Mouse (Mus musculus) ovary, adult 10 weeks (tissue): ENCODE data around the gene Rnft1. TPM values are rescaled to one million over a fixed set of nuclear protein-coding genes. Genes with fewer than 3 reads are reported as not detected.

Experiments used
- polyA plus RNA-seq: library from polyadenylated mRNA; stranded (reverse); fragments of 350-450 nt; fragmentation: Illumina TruSeq; extraction: RNeasy Lipid Tissue Mini Kit (QIAGEN cat#74804); gene quantifications from one replicate; pipeline ENCODE4 v1.2.3, GENCODE M21; 2014

The Rnft1 gene
- 85.3 TPM for polyA plus RNA-seq

GRCm38 (mm10) chr11:86484101-86484868 is at the start of gene Rnft1:
Gene Rnft1, plus strand, starts transcription at chr11:86484657.

GRCm38 (mm10) chr11:86544639-86545299 is 60.3 kb downstream of the Rnft1 start, which contains the start of the genes Rps6kb1 and Tubd1:
Gene Rps6kb1, minus strand, starts transcription at chr11:86544805.
Gene Tubd1, plus strand, starts transcription at chr11:86544991.

Other genes with a start within 250 kb of the Rnft1 start
- gene Ints2, start 227.1 kb upstream of the Rnft1 start, polyA plus RNA-seq, result 29.4 TPM
- 173 TPM for gene Med13, start 127.1 kb upstream of the Rnft1 start, polyA plus RNA-seq
- 62.3 TPM for gene Rps6kb1, start 60.1 kb downstream of the Rnft1 start, polyA plus RNA-seq
- gene Tubd1, start 60.3 kb downstream of the Rnft1 start, polyA plus RNA-seq, result 7.4 TPM
- gene Vmp1, start 199.2 kb downstream of the Rnft1 start, polyA plus RNA-seq, result 197 TPM
- gene Ptrh2, start 199.3 kb downstream of the Rnft1 start, polyA plus RNA-seq, result 31.0 TPM